Mouse (Mus musculus) thymus, adult 2 months (tissue): Measurements from ENCODE around the gene Ldlrad3.

Source experiments
- CTCF ChIP-seq: fragments of 200-500 bp; IDR thresholded peaks from 2 replicates; pipeline ENCODE4 v1.5.1; 2012; ENCODE audit warnings: mild to moderate bottlenecking, control low read depth, low read length, moderate library complexity, borderline replicate concordance; ENCODE audit not compliant: control insufficient read depth, poor library complexity, insufficient read depth; ENCODE audit errors: extremely low read depth
- POLR2A ChIP-seq: fragments of 200-500 bp; IDR thresholded peaks from 2 replicates; pipeline ENCODE4 v1.6.1; 2012; ENCODE audit warnings: mild to moderate bottlenecking, low read length, control low read depth, moderate library complexity; ENCODE audit not compliant: control insufficient read depth, poor library complexity, insufficient read depth; ENCODE audit errors: extremely low read depth

GRCm38 (mm10) chr2:101976399-101977064 is 209.7 kb downstream of the Ldlrad3 start:
- TF ChIP-seq CTCF (no peak), POLR2A (no peak)
